Mouse (Mus musculus) G1E (cell line): ENCODE measurements around the gene Olfr558. TPM values are rescaled to one million over a fixed set of nuclear protein-coding genes. Genes with fewer than 3 reads are reported as not detected.

ENCODE experiments used
- ATAC-seq: 2 replicates; pipeline ENCODE4 v1.8.0; 2016; ENCODE audit warnings: mild to moderate bottlenecking; ENCODE audit not compliant: insufficient number of reproducible peaks, poor library complexity, low FRiP score, severe bottlenecking; ENCODE audit errors: extremely low read depth
- DNase-seq: peaks from one replicate; pipeline ENCODE4 v3.0.0; 2012; ENCODE audit warnings: low spot score
- H3K27me3 ChIP-seq: 2 replicates; pipeline ENCODE4 v1.6.1; 2012; ENCODE audit warnings: mild to moderate bottlenecking, low read length, inconsistent platforms; ENCODE audit not compliant: insufficient read depth
- H3K36me3 ChIP-seq: replicated peaks from 2 replicates; pipeline ENCODE3; 2012; ENCODE audit warnings: mild to moderate bottlenecking, inconsistent platforms
- H3K4me1 ChIP-seq: 2 replicates; pipeline ENCODE4 v1.6.1; 2012; ENCODE audit warnings: low read depth, low read length, inconsistent platforms, mixed read lengths; ENCODE audit not compliant: insufficient read depth
- H3K4me3 ChIP-seq: 2 replicates; pipeline ENCODE4 v1.5.1; 2012; ENCODE audit warnings: low read depth, mild to moderate bottlenecking, inconsistent platforms, low read length, moderate library complexity, mixed read lengths
- H3K9me3 ChIP-seq: replicated peaks from 2 replicates; pipeline ENCODE4 v1.6.1; 2012; ENCODE audit warnings: inconsistent platforms
- CTCF ChIP-seq: IDR thresholded peaks from 2 replicates; pipeline ENCODE4 v1.5.1; 2012; ENCODE audit warnings: low read depth, low read length, inconsistent platforms, mixed read lengths
- GATA1 ChIP-seq: IDR thresholded peaks from 2 replicates; pipeline ENCODE4 v1.6.1; 2012; ENCODE audit warnings: borderline replicate concordance, low read length, inconsistent platforms, mixed read lengths
- GATA2 ChIP-seq: IDR thresholded peaks from 2 replicates; pipeline ENCODE4 v1.6.1; 2012; ENCODE audit warnings: low read depth, low read length, inconsistent platforms, borderline replicate concordance
- POLR2AphosphoS5 ChIP-seq: IDR thresholded peaks from 2 replicates; pipeline ENCODE4 v1.6.1; 2012; ENCODE audit warnings: low read depth, low read length, inconsistent platforms; ENCODE audit not compliant: insufficient replicate concordance
- TAL1 ChIP-seq: conservative IDR thresholded peaks from 2 replicates; pipeline ENCODE4 v1.6.1; 2012; ENCODE audit warnings: low read depth, low read length, inconsistent platforms, mixed read lengths
- polyA plus RNA-seq: library from polyadenylated mRNA; stranded (reverse); fragments of >175 nt; gene quantifications from 2 replicates; pipeline ENCODE4 v1.2.3, GENCODE M21; 2012
- total RNA-seq, 2 experiments: library from RNA; stranded (forward) in 1 of 2; stranded (reverse) in 1 of 2; fragments of 200-1000 nt in 1 of 2; fragments of >200 nt in 1 of 2; fragmentation: Nextera tagmentation in 1 of 2; gene quantifications; 2 replicates each; pipeline ENCODE4 v1.2.3; 2014 to 2017

Olfr558 gene
- total and polyA plus RNA-seq, 3 experiments = 0.11 TPM; not detected in 2

GRCm38 (mm10) chr7:102686944-102687501 lies 15.0 kb upstream of the Olfr558 start, which contains the start of gene Trim68:
Trim68 (minus strand) TSS chr7:102687327.
- Histone ChIP-seq H3K9me3 (no peaks in the 10 kb centered on the region), H3K4me3 (peak within 1 kb of the TSS; percentile 71), H3K27me3 (no peaks in the 10 kb centered on the region), H3K36me3 (peaks cover 9% of the 10 kb centered on the region), H3K4me1 (peaks cover 4% of the 10 kb centered on the region)
- no peak for TF ChIP-seq GATA2
- no peak for TF ChIP-seq TAL1
- TF ChIP-seq CTCF = no peak
- no peak for TF ChIP-seq POLR2AphosphoS5
- no peak for TF ChIP-seq GATA1
- DNase-seq (peak; percentile 87), ATAC-seq (peak; percentile 99)

DNA sequence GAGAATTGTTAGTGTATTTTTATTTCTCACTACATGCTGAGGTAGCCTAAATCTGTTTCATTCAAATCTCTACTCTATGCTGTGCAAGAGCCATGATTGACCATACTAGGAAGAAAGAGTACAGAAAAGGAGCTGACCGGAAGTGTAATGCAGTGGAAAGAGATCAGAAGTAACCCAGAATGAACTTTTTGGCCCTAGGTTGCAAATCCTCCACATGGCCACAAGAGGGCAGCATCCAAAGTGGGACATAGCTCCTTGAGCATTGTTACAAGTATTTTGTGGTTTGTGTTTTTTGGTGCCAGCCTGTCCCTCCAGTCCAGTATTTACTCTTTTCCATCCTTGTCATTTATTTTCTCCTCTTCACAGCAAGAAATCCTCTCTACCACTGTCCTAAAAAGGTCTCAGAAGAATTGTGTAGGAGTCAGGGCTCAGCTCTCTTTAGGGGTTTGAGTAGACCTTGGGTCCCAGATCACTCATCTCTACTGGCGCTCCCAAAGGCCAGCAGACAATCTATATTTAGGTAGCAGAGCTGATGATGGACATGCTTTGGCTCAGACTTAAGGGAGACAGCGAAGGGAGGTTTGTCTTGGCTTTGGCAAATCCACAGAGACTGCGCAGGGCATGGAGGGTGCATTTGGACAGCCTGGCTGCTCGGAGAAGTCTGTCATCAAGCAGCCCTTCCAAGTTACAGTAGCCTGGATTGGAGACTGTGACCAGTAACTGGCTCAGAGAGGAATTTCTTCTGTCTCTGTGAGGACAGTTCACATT lies 6.5 kb upstream of the Olfr558 start, which contains the start of gene Olfr557:
Gene Olfr557 (plus strand): TSS at position 553 of the 768 bp plus-strand sequence.
- peaks cover 10% of the 10 kb centered on the region for H3K27me3 ChIP-seq
- H3K9me3 ChIP-seq = no peaks in the 10 kb centered on the region
- no peaks in the 10 kb centered on the region for H3K36me3 ChIP-seq
- no peak within 1 kb of the TSS for H3K4me3 ChIP-seq
- ATAC-seq (no peak), DNase-seq (no peak)
- H3K4me1 ChIP-seq = no peaks in the 10 kb centered on the region
- TF ChIP-seq GATA1 (no peak), TAL1 (no peak), POLR2AphosphoS5 (no peak), GATA2 (no peak), CTCF (peak; percentile 89)

GRCm38 (mm10) chr7:102698461-102698860 lies 3.6 kb upstream of the Olfr558 start:
- peaks cover 21% of the 10 kb centered on the region for H3K27me3 ChIP-seq
- DNase-seq (no peak), ATAC-seq (no peak)
- H3K36me3 ChIP-seq = no peaks in the 10 kb centered on the region
- TF ChIP-seq CTCF (no peak), TAL1 (no peak), POLR2AphosphoS5 (no peak), GATA1 (no peak), GATA2 (no peak)
- H3K9me3 ChIP-seq = no peaks in the 10 kb centered on the region
- no peak overlapping the region for H3K4me3 ChIP-seq
- no peaks in the 10 kb centered on the region for H3K4me1 ChIP-seq

GRCm38 (mm10) chr7:102718970-102719369 lies 17.0 kb downstream of the Olfr558 start, which contains the start of gene Olfr33:
Olfr33 (minus strand) TSS chr7:102719070.
- ATAC-seq (no peak), DNase-seq (no peak)
- Histone ChIP-seq H3K9me3 (no peaks in the 10 kb centered on the region), H3K4me1 (no peaks in the 10 kb centered on the region), H3K36me3 (no peaks in the 10 kb centered on the region), H3K27me3 (no peaks in the 10 kb centered on the region), H3K4me3 (no peak within 1 kb of the TSS)
- TF ChIP-seq TAL1 (no peak), CTCF (no peak), POLR2AphosphoS5 (no peak), GATA2 (no peak), GATA1 (no peak)

DNA sequence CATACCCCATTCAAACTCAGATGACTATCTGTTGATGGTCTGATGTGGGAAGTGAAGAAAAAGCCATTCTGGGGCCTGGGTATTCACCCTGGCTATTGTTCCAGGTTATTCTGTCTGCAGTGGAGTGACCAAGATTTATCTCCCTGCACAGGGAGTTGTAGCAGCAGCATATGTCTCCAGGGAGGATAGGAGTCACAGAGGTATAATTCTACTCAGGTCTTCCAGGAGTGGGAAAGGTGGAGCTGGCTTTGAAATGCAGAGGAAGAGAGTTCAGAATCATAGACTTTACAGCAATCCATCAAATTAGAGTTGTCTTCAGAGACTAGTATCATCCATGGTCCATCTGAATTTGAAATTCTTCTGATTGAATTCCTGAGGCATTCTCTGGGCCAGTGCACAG lies 25.4 kb downstream of the Olfr558 start, which contains the start of gene Olfr559:
Gene Olfr559 (minus strand): TSS at position 101 of the 400 bp plus-strand sequence.
- no peak for TF ChIP-seq POLR2AphosphoS5
- no peak for TF ChIP-seq CTCF
- TF ChIP-seq GATA1 = no peak
- no peak for TF ChIP-seq GATA2
- TF ChIP-seq TAL1 = no peak
- Histone ChIP-seq H3K27me3 (no peaks in the 10 kb centered on the region), H3K9me3 (no peaks in the 10 kb centered on the region), H3K36me3 (no peaks in the 10 kb centered on the region), H3K4me3 (no peak within 1 kb of the TSS), H3K4me1 (no peaks in the 10 kb centered on the region)
- no peak for DNase-seq
- no peak for ATAC-seq

DNA sequence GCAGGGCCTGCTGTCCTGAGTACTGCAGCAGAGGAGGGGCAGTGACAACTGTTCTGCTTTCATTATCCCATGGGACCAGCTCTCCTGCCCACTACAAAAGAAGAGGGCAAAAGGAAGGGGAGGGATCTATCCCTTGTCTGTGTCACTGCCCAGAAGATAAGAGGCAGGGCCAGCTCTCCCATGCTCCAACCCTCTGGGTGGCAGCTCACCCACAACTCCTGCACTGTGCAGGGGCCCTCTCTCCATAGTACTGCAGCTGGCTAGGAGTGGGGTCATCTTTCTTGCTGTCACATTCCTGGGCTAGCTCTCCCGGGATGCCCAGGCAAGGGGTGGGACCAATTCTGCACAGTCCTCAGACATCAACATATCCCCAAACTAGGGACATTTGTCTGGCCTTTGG lies 31.8 kb downstream of the Olfr558 start:
- no peaks in the 10 kb centered on the region for H3K9me3 ChIP-seq
- no peaks in the 10 kb centered on the region for H3K4me1 ChIP-seq
- ATAC-seq (no peak), DNase-seq (no peak)
- H3K36me3 ChIP-seq = no peaks in the 10 kb centered on the region
- TF ChIP-seq TAL1 = no peak
- no peak for TF ChIP-seq POLR2AphosphoS5
- TF ChIP-seq GATA2 = no peak
- no peak for TF ChIP-seq GATA1
- no peak for TF ChIP-seq CTCF
- H3K27me3 ChIP-seq = no peaks in the 10 kb centered on the region
- H3K4me3 ChIP-seq = no peak overlapping the region
